Mouse (Mus musculus) kidney, embryonic 14.5 days (tissue): Measurements from ENCODE around the gene Sclt1. TPM values are rescaled to one million over a fixed set of nuclear protein-coding genes. Genes with fewer than 3 reads are reported as not detected.

Source experiments
- ATAC-seq: fragments of 200-750 bp; cut with Nextera tagmentation; 2 replicates; pipeline ENCODE4 v1.8.0; 2017; ENCODE audit warnings: moderate number of reproducible peaks, mild to moderate bottlenecking, moderate TSS enrichment, moderate library complexity; ENCODE audit not compliant: low FRiP score, low TSS enrichment
- H3K27ac ChIP-seq: fragments of 300-500 bp; sonication (generic); 2 replicates; pipeline ENCODE4 v1.5.1; 2014; ENCODE audit warnings: low read depth, mild to moderate bottlenecking, low read length, moderate library complexity, mixed read lengths
- H3K27me3 ChIP-seq: fragments of 300-500 bp; sonication (generic); 2 replicates; pipeline ENCODE4 v1.6.1; 2014; ENCODE audit warnings: mild to moderate bottlenecking, low read length; ENCODE audit not compliant: control insufficient read depth, insufficient read depth
- H3K36me3 ChIP-seq: fragments of 300-500 bp; sonication (generic); 2 replicates; pipeline ENCODE4 v1.6.1; 2014; ENCODE audit warnings: low read length, mixed read lengths; ENCODE audit not compliant: control insufficient read depth, insufficient read depth
- H3K4me1 ChIP-seq: fragments of 300-500 bp; sonication (generic); 2 replicates; pipeline ENCODE4 v1.6.1; 2014; ENCODE audit warnings: low read length, mixed read lengths; ENCODE audit not compliant: control insufficient read depth, insufficient read depth
- H3K4me2 ChIP-seq: fragments of 300-500 bp; sonication (generic); replicated peaks from 2 replicates; pipeline ENCODE4 v1.6.1; 2014; ENCODE audit warnings: low read depth, mild to moderate bottlenecking, low read length
- H3K4me3 ChIP-seq: fragments of 300-500 bp; sonication (generic); 2 replicates; pipeline ENCODE4 v1.5.1; 2014; ENCODE audit warnings: mild to moderate bottlenecking, low read length
- H3K9ac ChIP-seq: fragments of 300-500 bp; sonication (generic); 2 replicates; pipeline ENCODE4 v1.6.1; 2014; ENCODE audit warnings: low read depth, mild to moderate bottlenecking, low read length, moderate library complexity
- H3K9me3 ChIP-seq: fragments of 300-500 bp; sonication (generic); 2 replicates; pipeline ENCODE4 v1.6.1; 2016; ENCODE audit warnings: low read length; ENCODE audit not compliant: control insufficient read depth
- whole genome bisulfite sequencing: fragments of 180-500 bp; shearing (Covaris S2); extraction: QIAGEN DNeasy Blood & Tissue Kit; methylation state at CpG from one replicate; pipeline ENCODE4 v1.1.7; 2014; 5-methylcytosine and 5-hydroxymethylcytosine counted together
- polyA plus RNA-seq: library from polyadenylated mRNA; unstranded; fragments of >200 nt; fragmentation: Nextera tagmentation; extraction: Ambion mirVana; gene quantifications from 2 replicates; pipeline ENCODE4 v1.2.1, GENCODE M21; 2014

Gene Sclt1
- polyA plus RNA-seq, 1 experiment from 2014 or later = 28.2 TPM

DNA sequence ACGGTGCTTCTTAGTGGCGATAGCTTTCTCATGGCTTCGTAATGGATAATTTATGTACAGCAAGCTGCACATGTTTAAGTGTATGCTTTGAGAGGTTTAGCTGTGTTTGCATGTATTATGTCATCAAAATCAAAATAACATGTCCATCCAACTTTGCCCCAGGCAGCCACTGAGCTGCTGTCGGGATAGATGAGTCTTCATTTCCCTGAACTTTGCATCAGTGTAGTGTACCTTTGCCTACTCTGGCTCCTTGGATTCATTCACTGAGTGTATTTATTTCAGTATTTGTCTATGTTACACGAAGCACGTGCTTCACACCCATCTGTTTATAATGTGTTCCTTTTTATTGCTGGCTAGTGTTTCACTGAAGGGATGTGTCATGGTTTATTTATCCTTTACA, 156.0 kb downstream of the Sclt1 start:
- H3K4me3 ChIP-seq = no peak overlapping the region
- no peak overlapping the region for H3K27ac ChIP-seq
- H3K9me3 ChIP-seq = no peaks in the 10 kb centered on the region
- 63% methylated on average over 6 of the region's 6 CpGs for WGBS
- no peak for ATAC-seq
- peaks cover 14% of the 10 kb centered on the region for H3K36me3 ChIP-seq
- peaks cover 17% of the 10 kb centered on the region; the same call in 1 of the 2 replicates for H3K4me1 ChIP-seq
- H3K4me2 ChIP-seq = no peak overlapping the region
- no peak overlapping the region for H3K9ac ChIP-seq
- no peaks in the 10 kb centered on the region for H3K27me3 ChIP-seq

DNA sequence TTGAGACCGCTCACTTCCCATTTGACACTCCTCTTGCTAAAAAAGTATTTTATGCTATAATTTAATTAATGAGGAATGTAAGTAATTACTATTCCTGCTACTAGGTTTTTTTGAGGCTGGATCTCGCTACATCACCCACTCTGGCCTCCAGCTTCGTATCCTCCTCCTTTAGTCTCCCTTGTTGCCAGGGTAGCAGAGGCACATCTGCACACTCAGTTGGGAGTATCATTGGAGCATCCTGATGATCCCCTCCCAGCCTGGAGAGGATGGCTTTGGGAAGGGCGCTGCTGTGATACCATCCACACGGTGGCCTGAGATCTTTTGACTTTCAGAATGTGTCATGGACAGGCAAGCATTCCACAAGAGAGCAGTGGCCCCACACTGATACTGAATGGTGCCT, 156.8 kb downstream of the Sclt1 start:
- WGBS = 89% methylated on average over 5 of the region's 5 CpGs
- ATAC-seq = no peak
- H3K4me1 ChIP-seq = peaks cover 24% of the 10 kb centered on the region; the same call in 1 of the 2 replicates

DNA sequence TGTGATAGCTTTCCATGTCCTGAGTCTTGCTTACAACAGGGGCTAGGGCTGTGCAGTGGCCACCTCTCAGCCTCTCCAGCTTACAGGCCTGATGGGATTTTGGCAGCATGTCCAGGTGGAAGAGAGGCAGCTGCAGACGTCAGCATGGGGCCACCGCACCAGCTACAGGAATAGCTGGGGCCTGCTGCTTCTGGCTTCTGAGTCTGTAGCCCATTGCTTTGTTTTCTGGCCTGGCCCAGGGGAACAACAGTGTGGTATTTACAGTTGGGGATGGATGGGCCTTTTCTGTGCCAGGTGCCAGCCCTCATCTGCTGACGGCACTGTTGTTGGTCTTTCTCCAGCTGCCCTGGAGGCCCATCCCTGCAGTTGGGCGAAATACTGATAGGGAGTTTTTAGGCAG, 158.7 kb downstream of the Sclt1 start:
- H3K4me2 ChIP-seq = no peak overlapping the region
- H3K27me3 ChIP-seq = no peaks in the 10 kb centered on the region
- H3K4me3 ChIP-seq = no peak overlapping the region
- no peak overlapping the region for H3K27ac ChIP-seq
- no peaks in the 10 kb centered on the region for H3K9me3 ChIP-seq
- H3K36me3 ChIP-seq = 0 out of 2 replicates have a peak, but pooled peaks cover 3% of the 10 kb centered on the region
- ATAC-seq = no peak
- no peak overlapping the region for H3K9ac ChIP-seq
- 81% methylated on average over 4 of the region's 4 CpGs for WGBS
- H3K4me1 ChIP-seq = peaks cover 30% of the 10 kb centered on the region; the same call in 1 of the 2 replicates

More for the DNA sequence above, 156.8 kb downstream of the Sclt1 start:
- H3K27ac ChIP-seq = no peak overlapping the region
- no peaks in the 10 kb centered on the region for H3K27me3 ChIP-seq
- H3K4me3 ChIP-seq = no peak overlapping the region
- H3K36me3 ChIP-seq = peaks cover 12% of the 10 kb centered on the region
- no peak overlapping the region for H3K4me2 ChIP-seq
- H3K9ac ChIP-seq = no peak overlapping the region
- no peaks in the 10 kb centered on the region for H3K9me3 ChIP-seq

DNA sequence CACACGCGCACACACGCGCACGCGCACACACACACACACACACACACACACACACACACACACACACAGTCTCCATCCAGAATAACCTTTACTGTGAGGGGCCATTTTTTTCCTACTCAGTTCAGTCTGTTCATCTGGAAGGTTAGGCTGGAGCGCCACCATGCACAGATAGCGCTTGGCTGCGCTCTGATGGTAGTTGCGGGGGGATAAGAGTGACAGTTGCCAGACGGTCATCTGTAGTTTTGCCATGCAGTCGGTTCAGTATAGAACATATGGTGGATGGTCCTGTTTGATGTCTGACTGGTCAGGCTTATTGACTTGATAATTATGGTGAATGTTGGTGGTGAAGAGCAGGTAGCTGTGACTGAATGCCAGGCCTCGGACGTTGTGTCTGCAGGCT, 159.2 kb downstream of the Sclt1 start:
- Histone ChIP-seq H3K4me3 (no peak overlapping the region), H3K27me3 (no peaks in the 10 kb centered on the region), H3K4me2 (no peak overlapping the region), H3K36me3 (0 out of 2 replicates have a peak, but pooled peaks cover 3% of the 10 kb centered on the region), H3K4me1 (peaks cover 36% of the 10 kb centered on the region; the same call in 1 of the 2 replicates), H3K27ac (no peak overlapping the region), H3K9me3 (no peaks in the 10 kb centered on the region), H3K9ac (no peak overlapping the region)
- WGBS = 94% methylated on average over 14 of the region's 14 CpGs
- ATAC-seq = no peak

DNA sequence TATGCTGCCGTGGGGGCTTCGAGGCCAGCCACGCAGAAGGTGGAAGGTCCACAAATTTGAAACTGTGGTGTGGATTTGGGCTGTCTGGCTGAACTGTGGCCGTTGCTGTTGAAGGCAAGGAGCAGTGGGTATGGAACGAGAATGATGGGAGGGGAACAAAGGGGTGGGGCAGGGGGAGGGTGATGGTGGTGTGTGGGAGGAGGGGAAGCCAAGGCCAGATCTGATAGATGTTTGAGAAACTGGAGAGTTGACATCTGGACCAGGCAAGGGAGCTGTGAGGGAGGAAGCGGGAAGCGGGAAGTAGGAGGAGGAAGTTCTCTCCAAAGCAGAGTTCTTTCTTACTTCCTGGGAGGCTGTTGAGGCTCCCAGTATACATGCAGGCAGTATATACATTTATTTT, 160.1 kb downstream of the Sclt1 start:
- Histone ChIP-seq H3K36me3 (0 out of 2 replicates have a peak, but pooled peaks cover 3% of the 10 kb centered on the region), H3K9me3 (no peaks in the 10 kb centered on the region), H3K27me3 (no peaks in the 10 kb centered on the region), H3K4me1 (peaks cover 38% of the 10 kb centered on the region; the same call in 1 of the 2 replicates), H3K4me3 (no peak overlapping the region), H3K9ac (no peak overlapping the region), H3K4me2 (no peak overlapping the region), H3K27ac (peak overlapping the region; percentile 74; the same call in 1 of the 2 replicates)
- WGBS = 56% methylated on average over 7 of the region's 7 CpGs
- no peak for ATAC-seq

DNA sequence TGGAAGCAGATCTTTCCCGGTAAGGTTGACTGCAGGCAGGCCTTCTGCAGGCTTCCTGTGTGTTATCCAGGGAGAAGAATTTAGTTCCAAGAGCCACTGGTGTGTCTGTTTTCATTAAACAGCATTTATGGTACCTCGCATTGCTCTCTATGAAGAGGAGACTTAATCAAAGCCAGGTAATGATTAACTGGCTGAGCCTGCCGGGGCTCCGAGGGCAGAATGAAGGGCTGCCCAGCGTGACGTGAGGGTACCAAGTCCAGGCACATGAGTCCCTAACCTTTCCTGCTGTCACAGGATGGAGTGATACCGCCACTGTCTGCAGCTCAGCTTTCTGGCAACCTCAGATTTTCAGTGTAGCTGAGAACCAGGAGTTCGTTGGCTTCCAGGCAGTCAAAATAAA, 160.9 kb downstream of the Sclt1 start:
- Histone ChIP-seq H3K4me3 (no peak overlapping the region), H3K27me3 (no peaks in the 10 kb centered on the region), H3K4me2 (peak overlapping the region; percentile 24), H3K9ac (no peak overlapping the region), H3K36me3 (0 out of 2 replicates have a peak, but pooled peaks cover 3% of the 10 kb centered on the region), H3K27ac (peak overlapping the region; percentile 74), H3K4me1 (peaks cover 38% of the 10 kb centered on the region; the same call in 1 of the 2 replicates), H3K9me3 (no peaks in the 10 kb centered on the region)
- ATAC-seq = peak; percentile 46; the same call in 1 of the 2 replicates
- WGBS = 42% methylated on average over 8 of the region's 8 CpGs

DNA sequence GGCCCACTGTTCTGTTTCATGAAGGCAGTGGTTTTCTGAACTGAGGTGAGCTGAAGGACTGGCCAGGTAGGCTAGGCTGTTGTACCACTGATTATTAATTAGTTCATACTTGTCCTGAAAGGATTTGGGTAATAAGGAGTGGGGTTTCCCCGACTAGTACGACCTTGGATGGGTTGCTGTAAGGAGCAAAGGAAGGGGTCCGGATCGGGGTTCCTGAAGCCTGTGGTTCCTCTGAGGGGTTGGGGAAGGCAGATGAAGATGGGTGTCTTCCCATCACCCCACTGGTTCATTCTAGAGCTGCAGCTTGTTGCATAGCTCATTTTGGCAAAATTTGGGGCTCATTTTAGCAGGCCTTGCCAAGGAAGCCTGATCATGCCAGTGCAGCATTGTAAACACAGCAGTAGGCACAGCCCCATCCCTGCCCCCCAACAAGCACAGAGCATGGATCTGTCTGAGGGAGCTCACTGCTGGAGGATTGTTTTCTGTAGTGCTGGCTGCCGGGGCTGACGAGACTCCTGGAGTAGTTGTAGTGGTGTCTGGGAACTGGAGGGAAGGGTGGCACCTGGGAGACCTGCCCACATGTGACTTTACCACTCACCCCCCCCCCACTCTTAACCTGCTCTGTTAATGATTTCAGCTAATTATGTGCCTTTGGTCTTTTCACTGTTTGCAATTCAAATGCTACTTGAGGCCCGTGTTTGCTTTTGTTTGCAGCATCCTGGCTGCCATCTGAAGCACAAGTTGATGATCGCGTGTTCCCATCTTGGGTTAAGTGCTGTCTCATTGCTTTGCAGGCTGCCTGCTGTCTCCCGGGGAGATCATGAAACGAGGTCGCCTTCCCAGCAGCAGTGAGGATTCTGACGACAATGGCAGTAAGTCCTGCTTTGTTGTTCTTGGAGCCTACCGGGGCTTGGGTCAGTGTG, 161.7 kb downstream of the Sclt1 start:
- 0 out of 2 replicates have a peak, but pooled peaks cover 3% of the 10 kb centered on the region for H3K36me3 ChIP-seq
- no peak overlapping the region for H3K9ac ChIP-seq
- 41% methylated on average over 14 of the region's 14 CpGs for WGBS
- no peaks in the 10 kb centered on the region for H3K27me3 ChIP-seq
- ATAC-seq = peak; percentile 24; the same call in 1 of the 2 replicates
- peak overlapping the region; percentile 24 for H3K4me2 ChIP-seq
- H3K9me3 ChIP-seq = no peaks in the 10 kb centered on the region
- H3K27ac ChIP-seq = peak overlapping the region; percentile 74
- H3K4me1 ChIP-seq = peaks cover 38% of the 10 kb centered on the region; the same call in 1 of the 2 replicates
- H3K4me3 ChIP-seq = no peak overlapping the region

DNA sequence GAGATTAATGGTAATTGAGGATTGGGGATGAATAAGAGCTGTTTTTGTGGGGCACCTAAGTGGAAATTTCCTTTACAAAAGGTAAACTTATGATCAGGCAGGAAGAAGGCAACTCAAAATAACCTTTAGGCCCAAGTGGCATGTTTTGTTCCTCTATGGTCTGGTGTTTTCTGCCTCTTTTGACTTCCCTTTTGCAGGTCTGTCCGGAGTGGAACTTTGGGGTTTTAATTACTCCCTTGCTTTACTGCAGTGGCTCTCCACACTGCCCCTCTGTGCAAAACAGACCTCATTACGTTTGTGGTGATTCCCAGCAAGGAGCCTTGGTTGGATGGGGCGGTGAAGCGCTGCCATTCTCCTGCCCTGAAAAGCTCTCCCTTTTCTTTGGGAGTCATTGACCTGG, 162.4 kb downstream of the Sclt1 start:
- ATAC-seq = no peak
- H3K27ac ChIP-seq = no peak overlapping the region
- H3K4me3 ChIP-seq = no peak overlapping the region
- H3K9me3 ChIP-seq = no peaks in the 10 kb centered on the region
- no peak overlapping the region for H3K4me2 ChIP-seq
- no peak overlapping the region for H3K9ac ChIP-seq
- 42% methylated on average over 4 of the region's 4 CpGs for WGBS
- 0 out of 2 replicates have a peak, but pooled peaks cover 3% of the 10 kb centered on the region for H3K36me3 ChIP-seq
- peaks cover 45% of the 10 kb centered on the region for H3K4me1 ChIP-seq
- H3K27me3 ChIP-seq = no peaks in the 10 kb centered on the region

DNA sequence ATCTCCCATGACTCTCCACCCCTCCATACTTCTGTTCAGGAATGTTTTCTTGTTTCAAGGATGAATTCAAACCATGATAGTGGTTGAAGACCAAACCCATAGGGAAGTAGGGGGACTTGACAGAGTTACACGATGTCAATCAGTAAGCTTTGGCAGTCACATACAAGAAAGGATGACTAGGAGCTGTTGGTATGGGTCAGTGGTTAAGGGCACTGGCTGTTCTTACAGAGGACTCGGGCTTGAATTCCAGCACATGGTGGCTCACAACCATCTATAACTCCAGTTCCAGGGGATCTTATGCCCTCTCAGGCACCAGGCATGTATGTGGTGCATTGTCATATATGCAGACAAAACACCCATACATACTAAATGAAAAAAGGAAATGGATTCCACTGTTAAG, 165.1 kb downstream of the Sclt1 start:
- ATAC-seq = no peak
- H3K9ac ChIP-seq = no peak overlapping the region
- H3K4me2 ChIP-seq = no peak overlapping the region
- H3K27me3 ChIP-seq = no peaks in the 10 kb centered on the region
- no peak overlapping the region for H3K4me3 ChIP-seq
- H3K27ac ChIP-seq = no peak overlapping the region
- peaks cover 56% of the 10 kb centered on the region for H3K4me1 ChIP-seq
- WGBS = 50% methylated on average over 2 of the region's 2 CpGs
- H3K36me3 ChIP-seq = no peaks in the 10 kb centered on the region
- no peaks in the 10 kb centered on the region for H3K9me3 ChIP-seq
